Mouse (Mus musculus) stomach, postnatal 0 days (tissue): ENCODE data around the gene Sox6. TPM values are rescaled to one million over a fixed set of nuclear protein-coding genes. Genes with fewer than 3 reads are reported as not detected.

Source experiments
- ATAC-seq: fragments of 200-750 bp; cut with Nextera tagmentation; 2 replicates; pipeline ENCODE4 v1.8.0; 2017; ENCODE audit not compliant: low FRiP score, low TSS enrichment
- DNase-seq: peaks from one replicate; pipeline ENCODE4 v3.0.0-alpha.2; 2016; ENCODE audit warnings: low spot score
- H3K27ac ChIP-seq: fragments of 300-500 bp; sonication (generic); replicated peaks from 2 replicates; pipeline ENCODE4 v1.5.1; 2014; ENCODE audit warnings: mild to moderate bottlenecking, control low read depth
- H3K27me3 ChIP-seq: fragments of 300-500 bp; sonication (generic); 2 replicates; pipeline ENCODE4 v1.6.1; 2014; ENCODE audit warnings: low read length; ENCODE audit not compliant: control insufficient read depth, insufficient read depth
- H3K36me3 ChIP-seq: fragments of 300-500 bp; sonication (generic); 2 replicates; pipeline ENCODE4 v1.6.1; 2014; ENCODE audit warnings: low read length, mixed read lengths; ENCODE audit not compliant: control insufficient read depth, insufficient read depth
- H3K4me1 ChIP-seq: fragments of 300-500 bp; sonication (generic); replicated peaks from 2 replicates; pipeline ENCODE4 v1.6.1; 2014; ENCODE audit warnings: antibody characterized with exemption; ENCODE audit not compliant: control insufficient read depth, insufficient read depth
- H3K4me2 ChIP-seq: fragments of 300-500 bp; sonication (generic); replicated peaks from 2 replicates; pipeline ENCODE4 v1.6.1; 2014; ENCODE audit warnings: low read depth, mild to moderate bottlenecking, control low read depth, moderate library complexity
- H3K4me3 ChIP-seq: fragments of 300-500 bp; sonication (generic); 2 replicates; pipeline ENCODE4 v1.5.1; 2014; ENCODE audit warnings: low read depth, low read length, control low read depth
- H3K9ac ChIP-seq: fragments of 300-500 bp; sonication (generic); 2 replicates; pipeline ENCODE4 v1.6.1; 2014; ENCODE audit warnings: mild to moderate bottlenecking, low read length, control low read depth, mixed read lengths
- H3K9me3 ChIP-seq: fragments of 300-500 bp; sonication (generic); 2 replicates; pipeline ENCODE4 v1.6.1; 2016; ENCODE audit warnings: low read length; ENCODE audit not compliant: control insufficient read depth
- CTCF ChIP-seq: IDR thresholded peaks from 2 replicates; pipeline ENCODE4 v1.5.1; 2016; ENCODE audit warnings: antibody characterized with exemption, low read depth, mild to moderate bottlenecking, moderate library complexity
- EP300 ChIP-seq: optimal IDR thresholded peaks from 2 replicates; pipeline ENCODE3; 2016; ENCODE audit warnings: antibody characterized with exemption
- WGBS: fragments of 180-500 bp; shearing (Covaris S2); extraction: QIAGEN DNeasy Blood & Tissue Kit; methylation state at CpG from one replicate; pipeline ENCODE4 v1.1.7; 2014; 5-methylcytosine and 5-hydroxymethylcytosine counted together
- polyA plus RNA-seq: library from polyadenylated mRNA; unstranded; fragments of >200 nt; fragmentation: Nextera tagmentation; extraction: Ambion mirVana; gene quantifications from 2 replicates; pipeline ENCODE4 v1.2.1, GENCODE M21; 2015

Sox6 gene
- polyA plus RNA-seq, 1 experiment from 2014 or later: 28.7 TPM

- Histone ChIP-seq H3K27ac (no peak overlapping the region), H3K36me3 (no peaks in the 10 kb centered on the region; the same call in 1 of the 2 replicates), H3K4me2 (no peak overlapping the region), H3K9ac (no peak overlapping the region), H3K27me3 (no peaks in the 10 kb centered on the region), H3K4me1 (no peaks in the 10 kb centered on the region), H3K9me3 (no peaks in the 10 kb centered on the region), H3K4me3 (no peak overlapping the region)
- no peak for DNase-seq
- no peak for ATAC-seq
- TF ChIP-seq EP300: no peak
- TF ChIP-seq CTCF: no peak
- 63% methylated on average over 4 of the region's 4 CpGs for WGBS
These were observed 71.4 kb downstream of the Sox6 start for GRCm38 (mm10) chr7:115967186-115967585.

- 43% methylated on average over 4 of the region's 4 CpGs for WGBS
These were observed 72.4 kb downstream of the Sox6 start for GRCm38 (mm10) chr7:115966181-115966580.

GRCm38 (mm10) chr7:115953046-115953445 is 85.5 kb downstream of the Sox6 start:
- 80% methylated on average over 3 of the region's 3 CpGs for WGBS
- no peak for TF ChIP-seq CTCF
- no peak for TF ChIP-seq EP300
- no peaks in the 10 kb centered on the region for H3K36me3 ChIP-seq
- DNase-seq (no peak), ATAC-seq (no peak)
- no peaks in the 10 kb centered on the region for H3K4me1 ChIP-seq
- H3K4me2 ChIP-seq: no peak overlapping the region
- no peak overlapping the region for H3K4me3 ChIP-seq
- H3K27me3 ChIP-seq: no peaks in the 10 kb centered on the region
- no peaks in the 10 kb centered on the region for H3K9me3 ChIP-seq
- no peak overlapping the region for H3K27ac ChIP-seq
- H3K9ac ChIP-seq: no peak overlapping the region

More at GRCm38 (mm10) chr7:115966181-115966580, 72.4 kb downstream of the Sox6 start:
- H3K27ac ChIP-seq: no peak overlapping the region
- no peaks in the 10 kb centered on the region for H3K27me3 ChIP-seq
- H3K4me2 ChIP-seq: no peak overlapping the region
- H3K9ac ChIP-seq: no peak overlapping the region
- DNase-seq: no peak
- no peaks in the 10 kb centered on the region for H3K4me1 ChIP-seq
- H3K9me3 ChIP-seq: no peaks in the 10 kb centered on the region
- TF ChIP-seq CTCF: no peak
- H3K4me3 ChIP-seq: no peak overlapping the region
- no peak for ATAC-seq
- H3K36me3 ChIP-seq: no peaks in the 10 kb centered on the region; the same call in 1 of the 2 replicates

- Histone ChIP-seq H3K4me2 (no peak overlapping the region), H3K4me1 (no peaks in the 10 kb centered on the region), H3K36me3 (no peaks in the 10 kb centered on the region), H3K9ac (no peak overlapping the region), H3K9me3 (no peaks in the 10 kb centered on the region), H3K4me3 (no peak overlapping the region), H3K27ac (no peak overlapping the region), H3K27me3 (no peaks in the 10 kb centered on the region)
- ATAC-seq (no peak), DNase-seq (no peak)
- TF ChIP-seq EP300 (no peak), CTCF (no peak)
- WGBS: 61% methylated on average over 3 of the region's 3 CpGs
These were observed 86.4 kb downstream of the Sox6 start for GRCm38 (mm10) chr7:115952235-115952634.

GRCm38 (mm10) chr7:115951689-115952088 is 86.9 kb downstream of the Sox6 start:
- no peak for TF ChIP-seq EP300
- no peak for TF ChIP-seq CTCF

GRCm38 (mm10) chr7:115947916-115948315 is 90.7 kb downstream of the Sox6 start:
- Histone ChIP-seq H3K4me1 (no peaks in the 10 kb centered on the region), H3K27ac (no peak overlapping the region), H3K9me3 (no peaks in the 10 kb centered on the region), H3K4me3 (no peak overlapping the region), H3K36me3 (no peaks in the 10 kb centered on the region), H3K9ac (no peak overlapping the region), H3K27me3 (no peaks in the 10 kb centered on the region), H3K4me2 (no peak overlapping the region)
- ATAC-seq (no peak), DNase-seq (no peak)
- TF ChIP-seq CTCF (no peak), EP300 (no peak)
- WGBS: 55% methylated on average over 2 of the region's 2 CpGs

More at GRCm38 (mm10) chr7:115951689-115952088, 86.9 kb downstream of the Sox6 start:
- Histone ChIP-seq H3K4me2 (no peak overlapping the region), H3K4me3 (no peak overlapping the region), H3K27me3 (no peaks in the 10 kb centered on the region), H3K4me1 (no peaks in the 10 kb centered on the region), H3K27ac (no peak overlapping the region), H3K9me3 (no peaks in the 10 kb centered on the region), H3K36me3 (no peaks in the 10 kb centered on the region), H3K9ac (no peak overlapping the region)
- ATAC-seq: no peak
- DNase-seq: no peak
- 82% methylated on average over 4 of the region's 4 CpGs for WGBS
